Comparison of ENCODE assay signal across 22 mouse cellular contexts in the genomic region with DNA sequence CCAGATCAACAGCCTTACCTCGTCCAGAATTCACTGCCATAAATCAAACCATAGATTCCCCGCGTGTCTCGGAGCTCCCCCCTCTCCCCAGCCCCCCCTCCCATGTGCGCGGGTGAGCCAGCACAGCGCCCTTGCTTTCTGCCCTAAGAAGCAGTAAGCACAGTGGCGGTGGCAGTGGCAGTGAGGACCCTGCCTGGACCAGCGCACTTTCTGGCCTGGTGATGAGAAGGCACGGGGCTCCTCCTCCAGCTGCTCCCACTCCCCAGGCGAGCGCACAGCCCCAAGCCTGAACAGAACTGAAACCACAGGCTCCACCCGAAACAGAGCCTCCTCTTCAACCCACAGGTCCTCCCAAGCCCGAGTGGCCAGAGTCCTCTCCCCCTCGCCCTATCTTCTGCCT. TPM values are rescaled to one million over a fixed set of nuclear protein-coding genes. Genes with fewer than 3 reads are reported as not detected.
DNase-seq lines count a peak whose midpoint lies in the region; ATAC-seq lines count a peak whose summit lies in the region.
"Had no signal": no experiment of that assay in that cellular context is flagged by ENCODE, and none has a peak within 500 bp of the region (broad histone marks: within the 10 kb centered on the region; RNA-seq: fewer than 3 reads in every experiment).

No protein-coding gene starts in this region.

- no peaks in the 10 kb centered on the region for H3K4me1 ChIP-seq in forebrain, embryonic 10.5 days
- H3K4me1 ChIP-seq in forebrain, embryonic 13.5 days: no peaks in the 10 kb centered on the region
- no peaks in the 10 kb centered on the region for H3K4me1 ChIP-seq in heart, embryonic 10.5 days

- H3K27ac ChIP-seq in forebrain, embryonic 10.5 days: no peak overlapping the region
- H3K27ac ChIP-seq in forebrain, embryonic 13.5 days: no peak overlapping the region
- H3K27ac ChIP-seq in heart, embryonic 10.5 days: no peak overlapping the region

- H3K9me3 ChIP-seq in forebrain, embryonic 10.5 days: peaks cover 19% of the 10 kb centered on the region
- H3K9me3 ChIP-seq in forebrain, embryonic 13.5 days (replicated peaks): peaks cover 7% of the 10 kb centered on the region
- H3K9me3 ChIP-seq in heart, embryonic 10.5 days: peaks cover 12% of the 10 kb centered on the region

- peak; percentile 12 for DNase-seq in forebrain, embryonic 10.5 days (ENCODE audit: extremely low spot score, low spot score)
- peak; percentile 68 for DNase-seq in heart, adult 11 months
- no peak for DNase-seq in heart, adult 18-20 months
- peak; percentile 57 for DNase-seq in heart, embryonic 10.5 days (ENCODE audit: low spot score)
- DNase-seq in heart, postnatal 10 days: no peak
- DNase-seq: adrenal gland, adult 2 months; adrenal gland, adult 8-10 months; adrenal gland, postnatal 10 days; adrenal gland, postnatal 14 days; adrenal gland, postnatal 25 days; adrenal gland, postnatal 36 days; B cell, adult 2 months; cerebellum, adult 11 months; cerebellum, adult 11-12 months; cerebellum, adult 18-20 months had no signal

- H3K36me3 ChIP-seq in forebrain, embryonic 10.5 days (replicated peaks): no peaks in the 10 kb centered on the region
- no peaks in the 10 kb centered on the region for H3K36me3 ChIP-seq in forebrain, embryonic 13.5 days (ENCODE audit: poor library complexity, severe bottlenecking)
- H3K36me3 ChIP-seq in heart, embryonic 10.5 days: no peaks in the 10 kb centered on the region
- H3K36me3 ChIP-seq: G1E had no signal

- H3K4me3 ChIP-seq in forebrain, embryonic 10.5 days: no peak overlapping the region
- no peak overlapping the region for H3K4me3 ChIP-seq in forebrain, embryonic 13.5 days
- no peak overlapping the region for H3K4me3 ChIP-seq in heart, embryonic 10.5 days

- intact Hi-C loops in heart, postnatal 10 days (cut with DNase I): no loop called here

- WGBS in forebrain, embryonic 10.5 days: 92% methylated on average over 15 of the region's 15 CpGs
- 92% methylated on average over 15 of the region's 15 CpGs for WGBS in forebrain, embryonic 13.5 days
- 80% methylated on average over 15 of the region's 15 CpGs for WGBS in heart, embryonic 10.5 days

- H3K4me2 ChIP-seq in forebrain, embryonic 13.5 days: no peak overlapping the region

- no peak for ATAC-seq in forebrain, embryonic 13.5 days
- ATAC-seq: activated CD4-positive, CD25-positive, alpha-beta regulatory T cell, adult 4 months; CD4-positive, CD25-positive, alpha-beta regulatory T cell, adult 4 months; Patski had no signal

- H3K9ac ChIP-seq in forebrain, embryonic 13.5 days: no peak overlapping the region

- no peaks in the 10 kb centered on the region for H3K27me3 ChIP-seq in forebrain, embryonic 10.5 days (ENCODE audit: poor library complexity, severe bottlenecking)
- no peaks in the 10 kb centered on the region for H3K27me3 ChIP-seq in forebrain, embryonic 13.5 days
- no peaks in the 10 kb centered on the region for H3K27me3 ChIP-seq in heart, embryonic 10.5 days (ENCODE audit: insufficient read depth, poor library complexity, severe bottlenecking)
- H3K27me3 ChIP-seq: CH12.LX had no signal

RNA-seq across cellular contexts. Expression of a gene that starts 45.8 kb away (rescaled TPM):
- polyA plus RNA-seq in forebrain, embryonic 10.5 days (2016; fragmentation: Nextera tagmentation; extraction: Ambion mirVana): 12.6 and 13.2 TPM in 2 replicates
- polyA plus RNA-seq in forebrain, embryonic 13.5 days (2015; fragmentation: Nextera tagmentation; extraction: Ambion mirVana): 39.6 and 47.2 TPM in 2 replicates
- total RNA-seq in heart, adult 18-20 months (2021): 1 to 10 TPM in 1 of 2 experiments, under 1 TPM in 1; 0.79 to 2.4 TPM
- polyA plus RNA-seq in heart, embryonic 10.5 days (2016; fragmentation: Nextera tagmentation; extraction: Ambion mirVana): 2.0 and 3.1 TPM in 2 replicates
- 1 to 10 TPM; 1.3 to 2.4 TPM for total RNA-seq in heart, postnatal 10 days (2021)
- polyA plus RNA-seq: C2C12 had no signal

Comparison
In these comparisons a context has a peak if more than half of its experiments do, and no peak if none do; other contexts are left out.
1. DNase-seq: peak in forebrain, embryonic 10.5 days (single experiment), heart, adult 11 months (single experiment) and heart, embryonic 10.5 days (single experiment); none in heart, adult 18-20 months (0 of 2) and heart, postnatal 10 days (0 of 2).